Mouse (Mus musculus): ENCODE measurements around the gene Arl14.

Arl14 gene

GRCm38 (mm10) chr3:69253096-69253866 lies 31.1 kb downstream of the Arl14 start:
- in situ Hi-C loops (cut with MboI; ENCODE audit: low pct_unique_long_range_greater_than_20kb in 1 of 2, low sequenced_read_pairs in 2 of 2, unreplicated experiment in 1 of 2): loop anchor here in 1 of 2 experiments (25.0 kb wide), 1 partner anchor 234 kb away; no protein-coding TSS in a partner anchor

- in situ Hi-C loops (cut with MboI; ENCODE audit: low pct_unique_long_range_greater_than_20kb in 1 of 2, low sequenced_read_pairs in 2 of 2, unreplicated experiment in 1 of 2): loop anchor here in 1 of 2 experiments (25.0 kb wide), 1 partner anchor 233 kb away; no protein-coding TSS in a partner anchor
Observed at GRCm38 (mm10) chr3:69254676-69255075, 32.5 kb downstream of the Arl14 start.

DNA sequence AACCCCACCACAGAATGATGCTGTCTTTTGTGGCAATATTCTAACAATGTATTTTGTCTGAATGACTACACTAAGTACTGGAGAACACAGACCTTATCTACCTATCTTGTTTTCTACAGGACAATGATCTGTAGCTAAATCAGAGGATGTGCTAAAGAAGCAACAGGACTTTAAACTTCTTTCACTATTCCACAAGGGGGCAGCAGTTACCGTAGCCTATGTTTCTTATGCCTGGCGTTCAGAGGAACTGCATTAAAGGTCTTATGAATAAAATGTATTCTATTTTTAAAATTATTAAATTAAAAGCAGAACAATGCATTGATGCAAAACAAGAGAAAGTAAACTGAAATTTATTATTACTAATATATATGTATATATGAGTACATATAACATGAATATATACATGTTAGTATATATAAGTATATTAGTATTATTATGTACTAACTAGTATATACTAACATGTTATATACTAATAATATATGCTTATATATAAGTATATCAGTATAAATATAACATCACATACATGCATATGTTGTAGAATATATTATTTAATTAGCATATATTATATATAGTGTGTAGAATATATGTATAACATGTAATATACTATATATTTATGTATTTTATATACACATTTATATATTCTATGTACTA lies 35.0 kb downstream of the Arl14 start:
- in situ Hi-C loops (cut with MboI; ENCODE audit: low pct_unique_long_range_greater_than_20kb in 1 of 2, low sequenced_read_pairs in 2 of 2, unreplicated experiment in 1 of 2): loop anchor here in 1 of 2 experiments (25.0 kb wide), 1 partner anchor 230 kb away; no protein-coding TSS in a partner anchor

- in situ Hi-C loops (cut with MboI; ENCODE audit: low pct_unique_long_range_greater_than_20kb in 1 of 2, low sequenced_read_pairs in 2 of 2, unreplicated experiment in 1 of 2): loop anchor here in 1 of 2 experiments (25.0 kb wide), 1 partner anchor 224 kb away; no protein-coding TSS in a partner anchor
Observed at GRCm38 (mm10) chr3:69263010-69263643, 40.9 kb downstream of the Arl14 start.

DNA sequence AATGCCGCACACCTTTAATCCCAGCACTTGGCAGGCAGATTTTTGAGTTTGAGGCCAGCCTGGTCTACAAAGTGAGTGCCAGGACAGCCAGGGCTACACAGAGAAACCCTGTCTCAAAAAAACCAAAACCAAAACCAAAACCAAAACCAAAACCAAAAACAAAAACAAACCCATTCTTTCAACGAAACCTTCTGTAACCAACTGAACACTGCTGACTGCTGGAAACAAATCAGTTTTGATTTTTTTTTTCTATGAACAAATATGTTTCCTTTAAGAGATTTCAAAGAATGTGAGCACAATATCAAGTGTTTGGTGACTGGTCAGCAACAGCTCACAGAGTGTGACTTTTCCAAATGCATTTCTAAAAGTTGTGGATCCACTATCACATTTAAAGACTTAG lies 42.1 kb downstream of the Arl14 start:
- in situ Hi-C loops (cut with MboI; ENCODE audit: low pct_unique_long_range_greater_than_20kb in 1 of 2, low sequenced_read_pairs in 2 of 2, unreplicated experiment in 1 of 2): loop anchor here in 1 of 2 experiments (25.0 kb wide), 1 partner anchor 223 kb away; no protein-coding TSS in a partner anchor

- in situ Hi-C loops (cut with MboI; ENCODE audit: low pct_unique_long_range_greater_than_20kb in 1 of 2, low sequenced_read_pairs in 2 of 2, unreplicated experiment in 1 of 2): loop anchor here in 1 of 2 experiments (25.0 kb wide), 1 partner anchor 215 kb away; no protein-coding TSS in a partner anchor
Observed at GRCm38 (mm10) chr3:69271812-69272211, 49.6 kb downstream of the Arl14 start.

Data from mouse embryonic stem cell (cell line).